Mouse (Mus musculus): ENCODE data around the gene C1qtnf7. TPM values are rescaled to one million over a fixed set of nuclear protein-coding genes. Genes with fewer than 3 reads are reported as not detected.

The C1qtnf7 gene
- polyA plus RNA-seq, 2 experiments, result 5.0 to 9.3 TPM

GRCm38 (mm10) chr5:43549951-43550350 is 34.6 kb downstream of the C1qtnf7 start:
- Histone ChIP-seq H3K4me3 (replicated peaks; ENCODE audit: low read length) (no peak overlapping the region), H3K4me2 (replicated peaks; ENCODE audit: low read depth, low read length, severe bottlenecking) (peak overlapping the region; percentile 29; the same call in 1 of the 2 replicates), H3K36me3 (ENCODE audit: control insufficient read depth, insufficient read depth, low read length) (no peaks in the 10 kb centered on the region), H3K9ac (ENCODE audit: low read depth, low read length, severe bottlenecking) (no peak overlapping the region; the same call in 1 of the 2 replicates), H3K27ac (replicated peaks; ENCODE audit: low read depth, low read length) (peak overlapping the region; percentile 38; the same call in 1 of the 2 replicates), H3K27me3 (ENCODE audit: control insufficient read depth, insufficient read depth, low read length) (no peaks in the 10 kb centered on the region), H3K4me1 (ENCODE audit: control insufficient read depth, insufficient read depth, low read length) (peaks cover 16% of the 10 kb centered on the region), H3K9me3 (ENCODE audit: control insufficient read depth, low read length) (no peaks in the 10 kb centered on the region)
- ATAC-seq (ENCODE audit: low FRiP score, low read depth) (no peak), DNase-seq (ENCODE audit: low spot score) (peak; percentile 30)
- 26% methylated on average over 4 of the region's 4 CpGs for WGBS
- TF ChIP-seq POLR2A (IDR thresholded peaks at IDR 0.05; ENCODE audit: borderline replicate concordance, extremely low read depth, insufficient read depth, insufficient read length), result no peak

DNA sequence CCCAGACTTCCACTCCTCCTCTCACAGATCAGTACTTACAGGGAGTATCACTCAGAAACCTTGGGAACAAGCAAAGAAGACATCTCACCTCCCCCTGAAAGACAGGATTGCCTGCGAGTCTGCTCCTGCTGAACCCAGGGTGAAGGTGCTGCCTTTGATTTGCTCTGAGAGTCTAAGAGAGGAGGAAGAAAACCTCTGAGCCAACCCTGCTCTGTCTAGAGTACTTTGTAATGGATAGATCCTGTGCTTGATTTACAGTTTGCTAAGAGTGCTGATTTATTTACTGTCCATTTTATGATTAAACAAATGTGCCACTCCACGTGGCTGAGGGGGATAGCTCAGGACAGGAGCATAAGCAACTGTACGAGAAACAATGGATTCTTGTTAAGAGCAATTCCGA is 35.1 kb downstream of the C1qtnf7 start:
- H3K4me3 ChIP-seq (replicated peaks; ENCODE audit: low read length), result no peak overlapping the region
- peaks cover 16% of the 10 kb centered on the region for H3K4me1 ChIP-seq (ENCODE audit: control insufficient read depth, insufficient read depth, low read length)
- no peaks in the 10 kb centered on the region for H3K9me3 ChIP-seq (ENCODE audit: control insufficient read depth, low read length)
- DNase-seq (ENCODE audit: low spot score) (peak; percentile 4), ATAC-seq (ENCODE audit: low FRiP score, low read depth) (no peak)
- TF ChIP-seq POLR2A (IDR thresholded peaks at IDR 0.05; ENCODE audit: borderline replicate concordance, extremely low read depth, insufficient read depth, insufficient read length), result no peak
- no peaks in the 10 kb centered on the region for H3K27me3 ChIP-seq (ENCODE audit: control insufficient read depth, insufficient read depth, low read length)
- no peak overlapping the region; the same call in 1 of the 2 replicates for H3K9ac ChIP-seq (ENCODE audit: low read depth, low read length, severe bottlenecking)
- no peaks in the 10 kb centered on the region for H3K36me3 ChIP-seq (ENCODE audit: control insufficient read depth, insufficient read depth, low read length)
- 13% methylated on average over 4 of the region's 4 CpGs for WGBS
- H3K4me2 ChIP-seq (replicated peaks; ENCODE audit: low read depth, low read length, severe bottlenecking), result peak overlapping the region; percentile 29; the same call in 1 of the 2 replicates
- H3K27ac ChIP-seq (replicated peaks; ENCODE audit: low read depth, low read length), result peak overlapping the region; percentile 38; the same call in 1 of the 2 replicates

GRCm38 (mm10) chr5:43554871-43555270 is 39.5 kb downstream of the C1qtnf7 start:
- no peak overlapping the region for H3K9ac ChIP-seq (ENCODE audit: low read depth, low read length, severe bottlenecking)
- H3K4me1 ChIP-seq (ENCODE audit: control insufficient read depth, insufficient read depth, low read length), result peaks cover 11% of the 10 kb centered on the region
- no peaks in the 10 kb centered on the region for H3K36me3 ChIP-seq (ENCODE audit: control insufficient read depth, insufficient read depth, low read length)
- H3K4me2 ChIP-seq (replicated peaks; ENCODE audit: low read depth, low read length, severe bottlenecking), result no peak overlapping the region
- H3K27me3 ChIP-seq (ENCODE audit: control insufficient read depth, insufficient read depth, low read length), result no peaks in the 10 kb centered on the region
- ATAC-seq (ENCODE audit: low FRiP score, low read depth) (no peak), DNase-seq (ENCODE audit: low spot score) (no peak)
- WGBS, result 47% methylated on average over 2 of the region's 2 CpGs
- TF ChIP-seq POLR2A (IDR thresholded peaks at IDR 0.05; ENCODE audit: borderline replicate concordance, extremely low read depth, insufficient read depth, insufficient read length), result no peak
- no peak overlapping the region for H3K27ac ChIP-seq (replicated peaks; ENCODE audit: low read depth, low read length)
- H3K9me3 ChIP-seq (ENCODE audit: control insufficient read depth, low read length), result no peaks in the 10 kb centered on the region
- H3K4me3 ChIP-seq (replicated peaks; ENCODE audit: low read length), result no peak overlapping the region

DNA sequence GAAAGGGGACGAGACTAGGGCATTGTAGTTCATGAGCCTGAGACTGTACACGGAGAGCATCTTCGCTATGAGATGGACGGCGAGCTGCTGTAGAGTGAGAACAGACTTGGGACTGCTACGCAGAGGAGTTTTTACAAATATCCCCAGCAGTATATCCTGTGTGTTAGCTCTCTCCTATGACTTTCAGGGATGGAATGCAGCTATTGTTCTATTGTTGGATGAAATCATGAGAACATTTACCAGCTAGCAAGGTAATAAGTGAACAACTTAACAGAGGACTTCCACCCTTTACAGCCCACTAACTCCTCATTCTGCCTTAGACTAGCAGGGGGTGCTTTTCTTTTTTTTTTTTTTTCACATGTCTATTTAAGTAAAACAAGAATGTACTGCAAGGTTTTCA is 40.1 kb downstream of the C1qtnf7 start:
- Histone ChIP-seq H3K4me3 (replicated peaks; ENCODE audit: low read length) (no peak overlapping the region), H3K4me1 (ENCODE audit: control insufficient read depth, insufficient read depth, low read length) (peaks cover 6% of the 10 kb centered on the region), H3K27ac (replicated peaks; ENCODE audit: low read depth, low read length) (no peak overlapping the region), H3K36me3 (ENCODE audit: control insufficient read depth, insufficient read depth, low read length) (no peaks in the 10 kb centered on the region), H3K9ac (ENCODE audit: low read depth, low read length, severe bottlenecking) (no peak overlapping the region), H3K4me2 (replicated peaks; ENCODE audit: low read depth, low read length, severe bottlenecking) (no peak overlapping the region), H3K9me3 (ENCODE audit: control insufficient read depth, low read length) (no peaks in the 10 kb centered on the region), H3K27me3 (ENCODE audit: control insufficient read depth, insufficient read depth, low read length) (no peaks in the 10 kb centered on the region)
- TF ChIP-seq POLR2A (IDR thresholded peaks at IDR 0.05; ENCODE audit: borderline replicate concordance, extremely low read depth, insufficient read depth, insufficient read length), result no peak
- ATAC-seq (ENCODE audit: low FRiP score, low read depth), result no peak
- DNase-seq (ENCODE audit: low spot score), result no peak
- WGBS, result 89% methylated on average over 6 of the region's 6 CpGs

GRCm38 (mm10) chr5:43557436-43557835 is 42.1 kb downstream of the C1qtnf7 start:
- no peaks in the 10 kb centered on the region for H3K27me3 ChIP-seq (ENCODE audit: control insufficient read depth, insufficient read depth, low read length)
- H3K9me3 ChIP-seq (ENCODE audit: control insufficient read depth, low read length), result no peaks in the 10 kb centered on the region
- 85% methylated on average over 5 of the region's 5 CpGs for WGBS
- H3K9ac ChIP-seq (ENCODE audit: low read depth, low read length, severe bottlenecking), result no peak overlapping the region
- no peak for TF ChIP-seq POLR2A (IDR thresholded peaks at IDR 0.05; ENCODE audit: borderline replicate concordance, extremely low read depth, insufficient read depth, insufficient read length)
- ATAC-seq (ENCODE audit: low FRiP score, low read depth) (no peak), DNase-seq (ENCODE audit: low spot score) (no peak)
- H3K27ac ChIP-seq (replicated peaks; ENCODE audit: low read depth, low read length), result no peak overlapping the region
- H3K4me3 ChIP-seq (replicated peaks; ENCODE audit: low read length), result no peak overlapping the region
- no peaks in the 10 kb centered on the region for H3K36me3 ChIP-seq (ENCODE audit: control insufficient read depth, insufficient read depth, low read length)
- no peak overlapping the region for H3K4me2 ChIP-seq (replicated peaks; ENCODE audit: low read depth, low read length, severe bottlenecking)
- H3K4me1 ChIP-seq (ENCODE audit: control insufficient read depth, insufficient read depth, low read length), result no peaks in the 10 kb centered on the region
